Mouse (Mus musculus) kidney, postnatal 0 days (tissue): Measurements from ENCODE around the gene Atxn7l1. TPM values are rescaled to one million over a fixed set of nuclear protein-coding genes. Genes with fewer than 3 reads are reported as not detected.

Experiments
- ATAC-seq: fragments of 200-750 bp; cut with Nextera tagmentation; replicated peaks from 2 replicates; pipeline ENCODE4 v1.8.0; 2017; ENCODE audit warnings: low read depth, moderate number of reproducible peaks, moderate TSS enrichment, moderate library complexity; ENCODE audit not compliant: low FRiP score
- DNase-seq: peaks from one replicate; pipeline ENCODE4 v3.0.0-alpha.2; 2016; ENCODE audit warnings: low spot score
- H3K27ac ChIP-seq: fragments of 300-500 bp; sonication (generic); 2 replicates; pipeline ENCODE4 v1.5.1; 2014; ENCODE audit warnings: mild to moderate bottlenecking
- H3K27me3 ChIP-seq: fragments of 300-500 bp; sonication (generic); 2 replicates; pipeline ENCODE4 v1.6.1; 2014; ENCODE audit warnings: low read length, mixed read lengths; ENCODE audit not compliant: insufficient read depth
- H3K36me3 ChIP-seq: fragments of 300-500 bp; sonication (generic); 2 replicates; pipeline ENCODE4 v1.6.1; 2014; ENCODE audit warnings: low read length, mixed read lengths; ENCODE audit not compliant: insufficient read depth
- H3K4me1 ChIP-seq: fragments of 300-500 bp; sonication (generic); replicated peaks from 2 replicates; pipeline ENCODE4 v1.6.1; 2014; ENCODE audit warnings: antibody characterized with exemption, low read length, mixed read lengths; ENCODE audit not compliant: insufficient read depth
- H3K4me2 ChIP-seq: fragments of 300-500 bp; sonication (generic); 2 replicates; pipeline ENCODE4 v1.6.1; 2014; ENCODE audit warnings: mild to moderate bottlenecking, low read length, moderate library complexity, mixed read lengths
- H3K4me3 ChIP-seq: fragments of 300-500 bp; sonication (generic); replicated peaks from 2 replicates; pipeline ENCODE4 v1.5.1; 2014; ENCODE audit warnings: low read depth, low read length
- H3K9ac ChIP-seq: fragments of 300-500 bp; sonication (generic); 2 replicates; pipeline ENCODE4 v1.6.1; 2014; ENCODE audit warnings: low read depth, low read length
- H3K9me3 ChIP-seq: fragments of 300-500 bp; sonication (generic); replicated peaks from 2 replicates; pipeline ENCODE4 v1.6.1; 2016; ENCODE audit warnings: low read length, inconsistent platforms, mixed read lengths
- CTCF ChIP-seq: IDR thresholded peaks from 2 replicates; pipeline ENCODE4 v1.5.1; 2016; ENCODE audit warnings: antibody characterized with exemption, low read depth, mild to moderate bottlenecking, moderate library complexity
- WGBS: fragments of 180-500 bp; shearing (Covaris S2); extraction: QIAGEN DNeasy Blood & Tissue Kit; methylation state at CpG from one replicate; pipeline ENCODE4 v1.1.7; 2014; 5-methylcytosine and 5-hydroxymethylcytosine counted together
- polyA plus RNA-seq: library from polyadenylated mRNA; unstranded; fragments of >200 nt; fragmentation: Nextera tagmentation; extraction: Ambion mirVana; gene quantifications from 2 replicates; pipeline ENCODE4 v1.2.1, GENCODE M21; 2015

Atxn7l1 gene
- polyA plus RNA-seq, 1 experiment from 2014 or later, result 9.3 TPM

GRCm38 (mm10) chr12:33267965-33268364, 120.5 kb downstream of the Atxn7l1 start:
- Histone ChIP-seq H3K9me3 (no peaks in the 10 kb centered on the region), H3K27me3 (no peaks in the 10 kb centered on the region), H3K36me3 (no peaks in the 10 kb centered on the region), H3K4me2 (no peak overlapping the region), H3K4me3 (no peak overlapping the region), H3K9ac (no peak overlapping the region), H3K27ac (no peak overlapping the region), H3K4me1 (0 out of 2 replicates have a peak, but pooled peaks cover 3% of the 10 kb centered on the region)
- TF ChIP-seq CTCF, result no peak
- WGBS, result 20% methylated on average over 4 of the region's 4 CpGs
- peak; percentile 71 for DNase-seq
- ATAC-seq, result no peak

- Histone ChIP-seq H3K27ac (no peak overlapping the region), H3K4me3 (no peak overlapping the region), H3K9me3 (no peaks in the 10 kb centered on the region), H3K36me3 (no peaks in the 10 kb centered on the region), H3K4me2 (no peak overlapping the region), H3K9ac (no peak overlapping the region), H3K27me3 (no peaks in the 10 kb centered on the region), H3K4me1 (0 out of 2 replicates have a peak, but pooled peaks cover 3% of the 10 kb centered on the region)
- WGBS, result 89% methylated on average over 5 of the region's 5 CpGs
- DNase-seq, result peak; percentile 34
- TF ChIP-seq CTCF, result peak; percentile 63
- ATAC-seq, result no peak
These were observed 122.2 kb downstream of the Atxn7l1 start for GRCm38 (mm10) chr12:33269743-33270142.

- Histone ChIP-seq H3K4me2 (no peak overlapping the region), H3K27ac (no peak overlapping the region), H3K4me3 (no peak overlapping the region), H3K36me3 (no peaks in the 10 kb centered on the region), H3K27me3 (no peaks in the 10 kb centered on the region), H3K9ac (no peak overlapping the region), H3K9me3 (no peaks in the 10 kb centered on the region), H3K4me1 (0 out of 2 replicates have a peak, but pooled peaks cover 3% of the 10 kb centered on the region)
- TF ChIP-seq CTCF, result no peak
- ATAC-seq, result no peak
- 48% methylated on average over 12 of the region's 12 CpGs for WGBS
- peak; percentile 82 for DNase-seq
These were observed 124.4 kb downstream of the Atxn7l1 start for GRCm38 (mm10) chr12:33271865-33272264.

GRCm38 (mm10) chr12:33272441-33272840, 124.9 kb downstream of the Atxn7l1 start:
- WGBS, result 86% methylated on average over 9 of the region's 9 CpGs
- no peak for ATAC-seq
- Histone ChIP-seq H3K9ac (no peak overlapping the region), H3K4me3 (no peak overlapping the region), H3K27ac (no peak overlapping the region), H3K36me3 (no peaks in the 10 kb centered on the region), H3K4me1 (0 out of 2 replicates have a peak, but pooled peaks cover 3% of the 10 kb centered on the region), H3K4me2 (no peak overlapping the region), H3K27me3 (no peaks in the 10 kb centered on the region), H3K9me3 (no peaks in the 10 kb centered on the region)
- DNase-seq, result no peak
- TF ChIP-seq CTCF, result no peak

- Histone ChIP-seq H3K4me1 (no peaks in the 10 kb centered on the region), H3K9ac (no peak overlapping the region), H3K9me3 (no peaks in the 10 kb centered on the region), H3K4me3 (no peak overlapping the region), H3K4me2 (no peak overlapping the region), H3K27ac (no peak overlapping the region), H3K27me3 (no peaks in the 10 kb centered on the region), H3K36me3 (no peaks in the 10 kb centered on the region)
- DNase-seq, result no peak
- TF ChIP-seq CTCF, result no peak
- ATAC-seq, result no peak
- 79% methylated on average over 4 of the region's 4 CpGs for WGBS
These were observed 125.7 kb downstream of the Atxn7l1 start for GRCm38 (mm10) chr12:33273147-33273546.

GRCm38 (mm10) chr12:33273668-33274067, 126.2 kb downstream of the Atxn7l1 start:
- Histone ChIP-seq H3K27ac (no peak overlapping the region), H3K4me1 (no peaks in the 10 kb centered on the region), H3K27me3 (no peaks in the 10 kb centered on the region), H3K4me3 (no peak overlapping the region), H3K4me2 (no peak overlapping the region), H3K36me3 (no peaks in the 10 kb centered on the region), H3K9ac (no peak overlapping the region), H3K9me3 (no peaks in the 10 kb centered on the region)
- ATAC-seq (no peak), DNase-seq (no peak)
- 85% methylated on average over 9 of the region's 9 CpGs for WGBS
- TF ChIP-seq CTCF, result no peak

GRCm38 (mm10) chr12:33276028-33276427, 128.5 kb downstream of the Atxn7l1 start:
- H3K9ac ChIP-seq, result no peak overlapping the region
- no peak overlapping the region for H3K27ac ChIP-seq
- no peaks in the 10 kb centered on the region for H3K4me1 ChIP-seq
- H3K27me3 ChIP-seq, result no peaks in the 10 kb centered on the region
- TF ChIP-seq CTCF, result no peak
- 87% methylated on average over 1 of the region's 1 CpGs for WGBS
- ATAC-seq (no peak), DNase-seq (no peak)
- H3K9me3 ChIP-seq, result no peaks in the 10 kb centered on the region
- no peak overlapping the region for H3K4me2 ChIP-seq
- no peak overlapping the region for H3K4me3 ChIP-seq
- no peaks in the 10 kb centered on the region for H3K36me3 ChIP-seq
